ENCODE assay signal across 23 mouse cellular contexts in genomic region chrX:97744356-97744755, GRCm38 (mm10).
DNase-seq lines count a peak whose midpoint lies in the region; TF ChIP-seq lines count a peak whose summit lies in the region.
"Had no signal": no experiment of that assay in that cellular context is flagged by ENCODE, and none has a peak within 500 bp of the region (broad histone marks: within the 10 kb centered on the region; RNA-seq: fewer than 3 reads in every experiment).

No protein-coding gene starts in this region.

- H3K27ac ChIP-seq in kidney, adult 2 months (ENCODE audit: insufficient read depth, low read depth, low read length), result no peak overlapping the region
- H3K27ac ChIP-seq: gastrocnemius, adult 2 months; heart, embryonic 10.5 days; hindbrain, embryonic 15.5 days; limb, embryonic 13.5 days; liver, embryonic 15.5 days; midbrain, embryonic 10.5 days; neural tube, embryonic 13.5 days; stomach, embryonic 15.5 days had no signal

- TF ChIP-seq CTCF in kidney, adult 2 months (conservative IDR thresholded peaks at IDR 0.05; ENCODE audit: insufficient read depth, insufficient read length, low read depth, low read length), result no peak

- peak; percentile 85 for DNase-seq in kidney, adult 2 months
- no peak for DNase-seq in kidney, postnatal 4 days
- DNase-seq in adrenal gland, adult 8-10 months, result peak; percentile 47
- peak; percentile 5 for DNase-seq in adrenal gland, postnatal 25 days
- DNase-seq in kidney, postnatal 14 days, result peak; percentile 51
- DNase-seq in right cerebral cortex, postnatal 10 days (ENCODE audit: low spot score in 2 of 2), result no peak
- DNase-seq in heart, postnatal 4 days, result no peak
- DNase-seq: B cell, adult 2 months; cerebellum, adult 2 months; cerebellum, postnatal 25 days; gastrocnemius, adult 2 months; right cerebral cortex, adult 18-20 months; thymus, postnatal 25 days had no signal

- no peaks in the 10 kb centered on the region for H3K36me3 ChIP-seq in kidney, adult 2 months (ENCODE audit: control insufficient read depth, insufficient read depth, low read length)
- H3K36me3 ChIP-seq: G1E; heart, embryonic 10.5 days; hindbrain, embryonic 15.5 days; limb, embryonic 13.5 days; liver, embryonic 15.5 days; midbrain, embryonic 10.5 days; neural tube, embryonic 13.5 days; stomach, embryonic 15.5 days had no signal

- WGBS in kidney, adult 2 months, result 41% methylated on average over 3 of the region's 3 CpGs

- no peaks in the 10 kb centered on the region for H3K27me3 ChIP-seq in kidney, adult 2 months (replicated peaks; ENCODE audit: control insufficient read depth, insufficient read depth, low read length)
- H3K27me3 ChIP-seq: CH12.LX; hindbrain, embryonic 15.5 days; limb, embryonic 13.5 days; liver, embryonic 15.5 days; neural tube, embryonic 13.5 days; stomach, embryonic 15.5 days had no signal

- TF ChIP-seq POLR2A in kidney, adult 2 months (IDR thresholded peaks at IDR 0.05; ENCODE audit: low read depth, low read length), result no peak

- no peaks in the 10 kb centered on the region for H3K4me1 ChIP-seq in kidney, adult 2 months (ENCODE audit: control insufficient read depth, insufficient read depth, low read length)
- H3K4me1 ChIP-seq: heart, embryonic 10.5 days; hindbrain, embryonic 15.5 days; limb, embryonic 13.5 days; liver, embryonic 15.5 days; midbrain, embryonic 10.5 days; neural tube, embryonic 13.5 days; stomach, embryonic 15.5 days had no signal

- H3K4me3 ChIP-seq in kidney, adult 2 months (ENCODE audit: insufficient read depth, low read depth, low read length), result no peak overlapping the region
- H3K4me3 ChIP-seq: gastrocnemius, adult 2 months; heart, embryonic 10.5 days; hindbrain, embryonic 15.5 days; limb, embryonic 13.5 days; liver, embryonic 15.5 days; midbrain, embryonic 10.5 days; myocyte; neural tube, embryonic 13.5 days; stomach, embryonic 15.5 days had no signal

Comparison
In these comparisons a context has a peak if more than half of its experiments do, and no peak if none do; other contexts are left out.
1. DNase-seq: peak in kidney, adult 2 months (single experiment), adrenal gland, adult 8-10 months (single experiment), adrenal gland, postnatal 25 days (single experiment) and kidney, postnatal 14 days (single experiment); none in kidney, postnatal 4 days (0 of 2), right cerebral cortex, postnatal 10 days (0 of 2) and heart, postnatal 4 days (single experiment).